Mouse (Mus musculus) lung, embryonic 15.5 days (tissue): ENCODE data around the gene Prss8. TPM values are rescaled to one million over a fixed set of nuclear protein-coding genes. Genes with fewer than 3 reads are reported as not detected.

ENCODE experiments used
- ATAC-seq: fragments of 200-750 bp; cut with Nextera tagmentation; 2 replicates; pipeline ENCODE4 v1.8.0; 2017; ENCODE audit warnings: moderate number of reproducible peaks, borderline replicate concordance; ENCODE audit not compliant: low FRiP score, low TSS enrichment; ENCODE audit errors: extremely low read depth
- H3K27ac ChIP-seq: fragments of 300-500 bp; sonication (generic); 2 replicates; pipeline ENCODE4 v1.5.1; 2015; ENCODE audit warnings: moderate library complexity, mild to moderate bottlenecking, inconsistent platforms
- H3K27me3 ChIP-seq: fragments of 300-500 bp; sonication (generic); 2 replicates; pipeline ENCODE4 v1.6.1; 2015; ENCODE audit warnings: inconsistent platforms
- H3K36me3 ChIP-seq: fragments of 300-500 bp; sonication (generic); 2 replicates; pipeline ENCODE4 v1.6.1; 2015; ENCODE audit warnings: inconsistent platforms
- H3K4me1 ChIP-seq: fragments of 300-500 bp; sonication (generic); 2 replicates; pipeline ENCODE4 v1.6.1; 2015; ENCODE audit warnings: inconsistent platforms
- H3K4me2 ChIP-seq: fragments of 300-500 bp; sonication (generic); 2 replicates; pipeline ENCODE4 v1.6.1; 2015; ENCODE audit warnings: inconsistent platforms, mild to moderate bottlenecking, moderate library complexity
- H3K4me3 ChIP-seq: fragments of 300-500 bp; sonication (generic); 2 replicates; pipeline ENCODE4 v1.5.1; 2015; ENCODE audit warnings: mild to moderate bottlenecking, inconsistent platforms
- H3K9ac ChIP-seq: fragments of 300-500 bp; sonication (generic); 2 replicates; pipeline ENCODE4 v1.6.1; 2015; ENCODE audit warnings: inconsistent platforms
- H3K9me3 ChIP-seq: fragments of 300-500 bp; sonication (generic); 2 replicates; pipeline ENCODE4 v1.6.1; 2016; ENCODE audit warnings: inconsistent platforms
- WGBS: fragments of 180-500 bp; shearing (Covaris S2); methylation state at CpG from one replicate; pipeline ENCODE4 v1.1.7; 2015; 5-methylcytosine and 5-hydroxymethylcytosine counted together
- polyA plus RNA-seq: library from polyadenylated mRNA; unstranded; fragments of >200 nt; fragmentation: Nextera tagmentation; extraction: Ambion mirVana; gene quantifications from 2 replicates; pipeline ENCODE4 v1.2.1, GENCODE M21; 2015

The Prss8 gene
- polyA plus RNA-seq, 1 experiment from 2014 or later, result 84.5 TPM

- peaks cover 11% of the 10 kb centered on the region; the same call in 1 of the 2 replicates for H3K4me1 ChIP-seq
- no peaks in the 10 kb centered on the region for H3K9me3 ChIP-seq
- H3K4me3 ChIP-seq, result no peak overlapping the region
- H3K9ac ChIP-seq, result no peak overlapping the region
- no peaks in the 10 kb centered on the region for H3K27me3 ChIP-seq
- 82% methylated on average over 3 of the region's 3 CpGs for WGBS
- no peak overlapping the region for H3K27ac ChIP-seq
- ATAC-seq, result no peak
- H3K36me3 ChIP-seq, result peaks cover 71% of the 10 kb centered on the region
- no peak overlapping the region for H3K4me2 ChIP-seq
These were observed 42.1 kb downstream of the Prss8 start for GRCm38 (mm10) chr7:127887781-127888180.

GRCm38 (mm10) chr7:127887191-127887590, 42.7 kb downstream of the Prss8 start:
- 75% methylated on average over 8 of the region's 8 CpGs for WGBS
- Histone ChIP-seq H3K9ac (no peak overlapping the region), H3K36me3 (peaks cover 72% of the 10 kb centered on the region)

GRCm38 (mm10) chr7:127886551-127886950, 43.4 kb downstream of the Prss8 start:
- peaks cover 11% of the 10 kb centered on the region; the same call in 1 of the 2 replicates for H3K4me1 ChIP-seq
- no peak for ATAC-seq
- H3K27me3 ChIP-seq, result no peaks in the 10 kb centered on the region
- 87% methylated on average over 6 of the region's 6 CpGs for WGBS
- H3K27ac ChIP-seq, result no peak overlapping the region
- H3K4me3 ChIP-seq, result no peak overlapping the region
- H3K9ac ChIP-seq, result no peak overlapping the region
- no peak overlapping the region for H3K4me2 ChIP-seq
- peaks cover 78% of the 10 kb centered on the region for H3K36me3 ChIP-seq
- no peaks in the 10 kb centered on the region for H3K9me3 ChIP-seq

More at GRCm38 (mm10) chr7:127887191-127887590, 42.7 kb downstream of the Prss8 start:
- Histone ChIP-seq H3K27me3 (no peaks in the 10 kb centered on the region), H3K9me3 (no peaks in the 10 kb centered on the region), H3K4me2 (no peak overlapping the region), H3K4me1 (peaks cover 11% of the 10 kb centered on the region; the same call in 1 of the 2 replicates), H3K4me3 (no peak overlapping the region), H3K27ac (no peak overlapping the region)
- ATAC-seq, result no peak

GRCm38 (mm10) chr7:127885951-127886350, 44.0 kb downstream of the Prss8 start:
- Histone ChIP-seq H3K4me3 (no peak overlapping the region), H3K27me3 (no peaks in the 10 kb centered on the region), H3K36me3 (peaks cover 84% of the 10 kb centered on the region), H3K27ac (no peak overlapping the region), H3K9me3 (no peaks in the 10 kb centered on the region), H3K4me2 (no peak overlapping the region), H3K4me1 (peaks cover 11% of the 10 kb centered on the region; the same call in 1 of the 2 replicates), H3K9ac (no peak overlapping the region)
- ATAC-seq, result no peak
- WGBS, result 53% methylated on average over 6 of the region's 6 CpGs

GRCm38 (mm10) chr7:127880431-127880830, 49.5 kb downstream of the Prss8 start:
- 84% methylated on average over 12 of the region's 12 CpGs for WGBS
- H3K27me3 ChIP-seq, result no peaks in the 10 kb centered on the region
- peaks cover 72% of the 10 kb centered on the region for H3K36me3 ChIP-seq
- ATAC-seq, result no peak
- no peak overlapping the region for H3K27ac ChIP-seq
- peaks cover 15% of the 10 kb centered on the region for H3K4me1 ChIP-seq
- H3K9ac ChIP-seq, result no peak overlapping the region
- no peak overlapping the region for H3K4me2 ChIP-seq
- no peak overlapping the region for H3K4me3 ChIP-seq
- H3K9me3 ChIP-seq, result no peaks in the 10 kb centered on the region

- H3K4me3 ChIP-seq, result no peak overlapping the region
- H3K27me3 ChIP-seq, result no peaks in the 10 kb centered on the region
- peaks cover 12% of the 10 kb centered on the region for H3K4me1 ChIP-seq
- no peaks in the 10 kb centered on the region for H3K9me3 ChIP-seq
- H3K27ac ChIP-seq, result no peak overlapping the region
- WGBS, result 92% methylated on average over 9 of the region's 9 CpGs
- no peak overlapping the region for H3K9ac ChIP-seq
- ATAC-seq, result no peak
- H3K36me3 ChIP-seq, result peaks cover 62% of the 10 kb centered on the region
- no peak overlapping the region for H3K4me2 ChIP-seq
These were observed 50.6 kb downstream of the Prss8 start for GRCm38 (mm10) chr7:127879301-127879700.

- H3K4me3 ChIP-seq, result peak within 1 kb of the TSS; percentile 73
- peak within 1 kb of the TSS; percentile 98 for H3K27ac ChIP-seq
- under 1% methylated on average over 60 of the region's 60 CpGs for WGBS
- H3K4me1 ChIP-seq, result peaks cover 25% of the 10 kb centered on the region
- no peaks in the 10 kb centered on the region for H3K27me3 ChIP-seq
- peak; percentile 58 for ATAC-seq
- H3K36me3 ChIP-seq, result peaks cover 45% of the 10 kb centered on the region
- H3K9ac ChIP-seq, result peak within 1 kb of the TSS; percentile 97
- peak within 1 kb of the TSS; percentile 69 for H3K4me2 ChIP-seq
- no peaks in the 10 kb centered on the region for H3K9me3 ChIP-seq
These were observed 53.2 kb downstream of the Prss8 start, which contains the start of gene Zfp668 for GRCm38 (mm10) chr7:127876467-127877348. TSS of gene Zfp668 (minus strand) at chr7:127876828.

- ATAC-seq, result peak; percentile 91
- H3K36me3 ChIP-seq, result peaks cover 38% of the 10 kb centered on the region
- peak within 1 kb of the TSS; percentile 69 for H3K4me2 ChIP-seq
- 1% methylated on average over 41 of the region's 41 CpGs for WGBS
- H3K27me3 ChIP-seq, result no peaks in the 10 kb centered on the region
- H3K9ac ChIP-seq, result peak within 1 kb of the TSS; percentile 97
- peak within 1 kb of the TSS; percentile 73 for H3K4me3 ChIP-seq
- H3K9me3 ChIP-seq, result no peaks in the 10 kb centered on the region
- peaks cover 25% of the 10 kb centered on the region for H3K4me1 ChIP-seq
- H3K27ac ChIP-seq, result peak within 1 kb of the TSS; percentile 98
These were observed 53.9 kb downstream of the Prss8 start, which contains the start of gene Zfp646 for GRCm38 (mm10) chr7:127876041-127876466. TSS of gene Zfp646 (plus strand) at chr7:127876221.

Other genes starting within 250 kb of the Prss8 start
- 62.3 and 70.1 TPM in 2 replicates for gene Bcl7c, start 221.2 kb downstream of the Prss8 start, polyA plus RNA-seq
- 12.1 and 12.8 TPM in 2 replicates for gene Ctf1, start 217.4 kb downstream of the Prss8 start, polyA plus RNA-seq
- 0.16 and 0.29 TPM in 2 replicates for gene Ctf2, start 197.9 kb downstream of the Prss8 start, polyA plus RNA-seq
- 4.3 and 5.1 TPM in 2 replicates for gene Fbxl19, start 185.6 kb downstream of the Prss8 start, polyA plus RNA-seq
- 27.2 and 30.7 TPM in 2 replicates for gene Orai3, start 160.3 kb downstream of the Prss8 start, polyA plus RNA-seq
- gene Setd1a, start 153.4 kb downstream of the Prss8 start, polyA plus RNA-seq, result 23.3 and 24.7 TPM in 2 replicates
- gene Gm49388, start 144.5 kb downstream of the Prss8 start, polyA plus RNA-seq, result not detected in 2 replicates
- gene Hsd3b7, start 129.5 kb downstream of the Prss8 start, polyA plus RNA-seq, result 21.1 and 24.3 TPM in 2 replicates
- 42.1 and 43.2 TPM in 2 replicates for gene Stx4a, start 105.8 kb downstream of the Prss8 start, polyA plus RNA-seq
- gene Stx1b, start 105.6 kb downstream of the Prss8 start, polyA plus RNA-seq, result 1.3 and 1.9 TPM in 2 replicates
- 11.0 and 11.3 TPM in 2 replicates for gene Zfp646, start 53.9 kb downstream of the Prss8 start, polyA plus RNA-seq
- 17.9 and 21.3 TPM in 2 replicates for gene Zfp668, start 53.3 kb downstream of the Prss8 start, polyA plus RNA-seq
- gene Prss53, start 39.1 kb downstream of the Prss8 start, polyA plus RNA-seq, result 1.1 and 1.4 TPM in 2 replicates
- gene Gm21974, start 34.6 kb downstream of the Prss8 start, polyA plus RNA-seq, result not detected in 2 replicates
- 150 and 156 TPM in 2 replicates for gene Vkorc1, start 34.5 kb downstream of the Prss8 start, polyA plus RNA-seq
- gene Bckdk, start 26.0 kb downstream of the Prss8 start, polyA plus RNA-seq, result 134 and 142 TPM in 2 replicates
- gene Kat8, start 17.6 kb downstream of the Prss8 start, polyA plus RNA-seq, result 39.5 and 44.3 TPM in 2 replicates
- gene Prss36, start 16.6 kb upstream of the Prss8 start, polyA plus RNA-seq, result 11.8 and 13.1 TPM in 2 replicates
- 428 and 443 TPM in 2 replicates for gene Fus, start 37.4 kb upstream of the Prss8 start, polyA plus RNA-seq
- 35.0 and 37.6 TPM in 2 replicates for gene Pycard, start 63.8 kb upstream of the Prss8 start, polyA plus RNA-seq
- gene Trim72, start 73.8 kb upstream of the Prss8 start, polyA plus RNA-seq, result 0.10 TPM in 1 of 2 replicates, not detected in the other
- 1.4 and 1.5 TPM in 2 replicates for gene Itgam, start 132.5 kb upstream of the Prss8 start, polyA plus RNA-seq
- not detected in 2 replicates for gene Gm49368, start 132.6 kb upstream of the Prss8 start, polyA plus RNA-seq
- gene Itgax, start 199.4 kb upstream of the Prss8 start, polyA plus RNA-seq, result 0.05 and 0.19 TPM in 2 replicates
- 0.10 TPM in 1 of 2 replicates, not detected in the other for gene Itgad, start 224.3 kb upstream of the Prss8 start, polyA plus RNA-seq